Mouse (Mus musculus): Measurements from ENCODE around the gene Ppt2. TPM values are rescaled to one million over a fixed set of nuclear protein-coding genes. Genes with fewer than 3 reads are reported as not detected.

Gene Ppt2
- polyA plus RNA-seq, 1 experiment from 2014 or later, result 31.2 TPM

GRCm38 (mm10) chr17:34671151-34672066 lies 43.1 kb upstream of the Ppt2 start:
- Histone ChIP-seq H3K27ac (ENCODE audit: low read length) (no peak overlapping the region), H3K4me3 (ENCODE audit: low read depth, low read length) (peak overlapping the region; percentile 30), H3K36me3 (ENCODE audit: control insufficient read depth, insufficient read depth, low read length) (no peaks in the 10 kb centered on the region), H3K4me1 (ENCODE audit: control insufficient read depth, insufficient read depth, low read length) (peaks cover 19% of the 10 kb centered on the region; the same call in 1 of the 2 replicates), H3K9me3 (ENCODE audit: control insufficient read depth, low read depth, low read length) (no peaks in the 10 kb centered on the region), H3K9ac (replicated peaks; ENCODE audit: low read depth, low read length) (0 out of 2 replicates have a peak overlapping the region, but pooled peaks have one; percentile 6), H3K27me3 (ENCODE audit: control insufficient read depth, insufficient read depth, low read length) (peaks cover 31% of the 10 kb centered on the region), H3K4me2 (replicated peaks; ENCODE audit: low read depth, low read length) (peak overlapping the region; percentile 55)
- peak; percentile 38; the same call in 1 of the 2 replicates for ATAC-seq (ENCODE audit: insufficient number of reproducible peaks, insufficient read depth, low FRiP score, low read depth)
- WGBS, result 9% methylated on average over 90 of the region's 93 CpGs

GRCm38 (mm10) chr17:34670235-34670634 lies 41.9 kb upstream of the Ppt2 start, which contains the start of gene Tnxb:
Tnxb (plus strand) TSS chr17:34670535.
- peaks cover 11% of the 10 kb centered on the region; the same call in 1 of the 2 replicates for H3K4me1 ChIP-seq (ENCODE audit: control insufficient read depth, insufficient read depth, low read length)
- ATAC-seq (ENCODE audit: insufficient number of reproducible peaks, insufficient read depth, low FRiP score, low read depth), result no peak
- H3K4me3 ChIP-seq (ENCODE audit: low read depth, low read length), result peak within 1 kb of the TSS; percentile 30
- H3K9me3 ChIP-seq (ENCODE audit: control insufficient read depth, low read depth, low read length), result no peaks in the 10 kb centered on the region
- WGBS, result 56% methylated on average over 7 of the region's 7 CpGs
- H3K4me2 ChIP-seq (replicated peaks; ENCODE audit: low read depth, low read length), result peak within 1 kb of the TSS; percentile 55
- no peaks in the 10 kb centered on the region for H3K36me3 ChIP-seq (ENCODE audit: control insufficient read depth, insufficient read depth, low read length)
- 0 out of 2 replicates have a peak within 1 kb of the TSS, but pooled peaks have one; percentile 6 for H3K9ac ChIP-seq (replicated peaks; ENCODE audit: low read depth, low read length)
- no peak within 1 kb of the TSS for H3K27ac ChIP-seq (ENCODE audit: low read length)
- H3K27me3 ChIP-seq (ENCODE audit: control insufficient read depth, insufficient read depth, low read length), result peaks cover 31% of the 10 kb centered on the region

- WGBS, result 65% methylated on average over 7 of the region's 7 CpGs
- Histone ChIP-seq H3K4me1 (ENCODE audit: control insufficient read depth, insufficient read depth, low read length) (peaks cover 14% of the 10 kb centered on the region; the same call in 1 of the 2 replicates), H3K4me3 (ENCODE audit: low read depth, low read length) (no peak overlapping the region), H3K9me3 (ENCODE audit: control insufficient read depth, low read depth, low read length) (no peaks in the 10 kb centered on the region), H3K9ac (replicated peaks; ENCODE audit: low read depth, low read length) (no peak overlapping the region), H3K27ac (ENCODE audit: low read length) (no peak overlapping the region), H3K4me2 (replicated peaks; ENCODE audit: low read depth, low read length) (no peak overlapping the region), H3K36me3 (ENCODE audit: control insufficient read depth, insufficient read depth, low read length) (no peaks in the 10 kb centered on the region), H3K27me3 (ENCODE audit: control insufficient read depth, insufficient read depth, low read length) (0 out of 2 replicates have a peak, but pooled peaks cover 2% of the 10 kb centered on the region)
- no peak for ATAC-seq (ENCODE audit: insufficient number of reproducible peaks, insufficient read depth, low FRiP score, low read depth)
Measured at GRCm38 (mm10) chr17:34664472-34664871, 36.2 kb upstream of the Ppt2 start.

- Histone ChIP-seq H3K27ac (ENCODE audit: low read length) (no peak overlapping the region), H3K36me3 (ENCODE audit: control insufficient read depth, insufficient read depth, low read length) (no peaks in the 10 kb centered on the region), H3K27me3 (ENCODE audit: control insufficient read depth, insufficient read depth, low read length) (0 out of 2 replicates have a peak, but pooled peaks cover 2% of the 10 kb centered on the region), H3K4me1 (ENCODE audit: control insufficient read depth, insufficient read depth, low read length) (peaks cover 14% of the 10 kb centered on the region; the same call in 1 of the 2 replicates), H3K9ac (replicated peaks; ENCODE audit: low read depth, low read length) (no peak overlapping the region), H3K4me2 (replicated peaks; ENCODE audit: low read depth, low read length) (no peak overlapping the region), H3K4me3 (ENCODE audit: low read depth, low read length) (no peak overlapping the region), H3K9me3 (ENCODE audit: control insufficient read depth, low read depth, low read length) (no peaks in the 10 kb centered on the region)
- ATAC-seq (ENCODE audit: insufficient number of reproducible peaks, insufficient read depth, low FRiP score, low read depth), result no peak
- 50% methylated on average over 1 of the region's 1 CpGs for WGBS
Measured at GRCm38 (mm10) chr17:34663558-34663957, 35.2 kb upstream of the Ppt2 start.

GRCm38 (mm10) chr17:34662978-34663377 lies 34.7 kb upstream of the Ppt2 start:
- no peak overlapping the region for H3K4me2 ChIP-seq (replicated peaks; ENCODE audit: low read depth, low read length)

GRCm38 (mm10) chr17:34662468-34662867 lies 34.2 kb upstream of the Ppt2 start:
- Histone ChIP-seq H3K36me3 (ENCODE audit: control insufficient read depth, insufficient read depth, low read length) (no peaks in the 10 kb centered on the region), H3K4me2 (replicated peaks; ENCODE audit: low read depth, low read length) (no peak overlapping the region), H3K27ac (ENCODE audit: low read length) (no peak overlapping the region), H3K9me3 (ENCODE audit: control insufficient read depth, low read depth, low read length) (no peaks in the 10 kb centered on the region), H3K9ac (replicated peaks; ENCODE audit: low read depth, low read length) (no peak overlapping the region), H3K4me1 (ENCODE audit: control insufficient read depth, insufficient read depth, low read length) (peaks cover 14% of the 10 kb centered on the region; the same call in 1 of the 2 replicates), H3K27me3 (ENCODE audit: control insufficient read depth, insufficient read depth, low read length) (0 out of 2 replicates have a peak, but pooled peaks cover 2% of the 10 kb centered on the region), H3K4me3 (ENCODE audit: low read depth, low read length) (no peak overlapping the region)
- 78% methylated on average over 1 of the region's 1 CpGs for WGBS
- no peak for ATAC-seq (ENCODE audit: insufficient number of reproducible peaks, insufficient read depth, low FRiP score, low read depth)

More at GRCm38 (mm10) chr17:34662978-34663377, 34.7 kb upstream of the Ppt2 start:
- Histone ChIP-seq H3K36me3 (ENCODE audit: control insufficient read depth, insufficient read depth, low read length) (no peaks in the 10 kb centered on the region), H3K9me3 (ENCODE audit: control insufficient read depth, low read depth, low read length) (no peaks in the 10 kb centered on the region), H3K27me3 (ENCODE audit: control insufficient read depth, insufficient read depth, low read length) (0 out of 2 replicates have a peak, but pooled peaks cover 2% of the 10 kb centered on the region), H3K9ac (replicated peaks; ENCODE audit: low read depth, low read length) (no peak overlapping the region), H3K4me1 (ENCODE audit: control insufficient read depth, insufficient read depth, low read length) (peaks cover 14% of the 10 kb centered on the region; the same call in 1 of the 2 replicates), H3K4me3 (ENCODE audit: low read depth, low read length) (no peak overlapping the region), H3K27ac (ENCODE audit: low read length) (no peak overlapping the region)
- 75% methylated on average over 8 of the region's 8 CpGs for WGBS
- ATAC-seq (ENCODE audit: insufficient number of reproducible peaks, insufficient read depth, low FRiP score, low read depth), result no peak

- Histone ChIP-seq H3K4me1 (ENCODE audit: control insufficient read depth, insufficient read depth, low read length) (peaks cover 19% of the 10 kb centered on the region), H3K27me3 (ENCODE audit: control insufficient read depth, insufficient read depth, low read length) (0 out of 2 replicates have a peak, but pooled peaks cover 2% of the 10 kb centered on the region), H3K9me3 (ENCODE audit: control insufficient read depth, low read depth, low read length) (no peaks in the 10 kb centered on the region), H3K4me3 (ENCODE audit: low read depth, low read length) (no peak overlapping the region), H3K27ac (ENCODE audit: low read length) (0 out of 2 replicates have a peak overlapping the region, but pooled peaks have one; percentile 10), H3K36me3 (ENCODE audit: control insufficient read depth, insufficient read depth, low read length) (no peaks in the 10 kb centered on the region), H3K9ac (replicated peaks; ENCODE audit: low read depth, low read length) (no peak overlapping the region), H3K4me2 (replicated peaks; ENCODE audit: low read depth, low read length) (peak overlapping the region; percentile 31)
- 5% methylated on average over 19 of the region's 19 CpGs for WGBS
- peak; percentile 21; the same call in 1 of the 2 replicates for ATAC-seq (ENCODE audit: insufficient number of reproducible peaks, insufficient read depth, low FRiP score, low read depth)
Measured at GRCm38 (mm10) chr17:34661121-34661591, 32.8 kb upstream of the Ppt2 start.

GRCm38 (mm10) chr17:34660259-34660820 lies 32.0 kb upstream of the Ppt2 start:
- no peak overlapping the region for H3K4me3 ChIP-seq (ENCODE audit: low read depth, low read length)
- H3K27me3 ChIP-seq (ENCODE audit: control insufficient read depth, insufficient read depth, low read length), result 0 out of 2 replicates have a peak, but pooled peaks cover 2% of the 10 kb centered on the region
- H3K27ac ChIP-seq (ENCODE audit: low read length), result 0 out of 2 replicates have a peak overlapping the region, but pooled peaks have one; percentile 10
- WGBS, result 29% methylated on average over 10 of the region's 11 CpGs
- H3K36me3 ChIP-seq (ENCODE audit: control insufficient read depth, insufficient read depth, low read length), result no peaks in the 10 kb centered on the region
- peaks cover 27% of the 10 kb centered on the region for H3K4me1 ChIP-seq (ENCODE audit: control insufficient read depth, insufficient read depth, low read length)
- H3K4me2 ChIP-seq (replicated peaks; ENCODE audit: low read depth, low read length), result no peak overlapping the region
- H3K9ac ChIP-seq (replicated peaks; ENCODE audit: low read depth, low read length), result no peak overlapping the region
- no peak for ATAC-seq (ENCODE audit: insufficient number of reproducible peaks, insufficient read depth, low FRiP score, low read depth)
- H3K9me3 ChIP-seq (ENCODE audit: control insufficient read depth, low read depth, low read length), result no peaks in the 10 kb centered on the region
